Mouse (Mus musculus) kidney, postnatal 0 days (tissue): Measurements from ENCODE around the gene Abca2. TPM values are rescaled to one million over a fixed set of nuclear protein-coding genes. Genes with fewer than 3 reads are reported as not detected.

ENCODE experiments used
- ATAC-seq: fragments of 200-750 bp; cut with Nextera tagmentation; replicated peaks from 2 replicates; pipeline ENCODE4 v1.8.0; 2017; ENCODE audit warnings: low read depth, moderate number of reproducible peaks, moderate TSS enrichment, moderate library complexity; ENCODE audit not compliant: low FRiP score
- DNase-seq: peaks from one replicate; pipeline ENCODE4 v3.0.0-alpha.2; 2016; ENCODE audit warnings: low spot score
- H3K27ac ChIP-seq: fragments of 300-500 bp; sonication (generic); 2 replicates; pipeline ENCODE4 v1.5.1; 2014; ENCODE audit warnings: mild to moderate bottlenecking
- H3K27me3 ChIP-seq: fragments of 300-500 bp; sonication (generic); 2 replicates; pipeline ENCODE4 v1.6.1; 2014; ENCODE audit warnings: low read length, mixed read lengths; ENCODE audit not compliant: insufficient read depth
- H3K36me3 ChIP-seq: fragments of 300-500 bp; sonication (generic); 2 replicates; pipeline ENCODE4 v1.6.1; 2014; ENCODE audit warnings: low read length, mixed read lengths; ENCODE audit not compliant: insufficient read depth
- H3K4me1 ChIP-seq: fragments of 300-500 bp; sonication (generic); replicated peaks from 2 replicates; pipeline ENCODE4 v1.6.1; 2014; ENCODE audit warnings: antibody characterized with exemption, low read length, mixed read lengths; ENCODE audit not compliant: insufficient read depth
- H3K4me2 ChIP-seq: fragments of 300-500 bp; sonication (generic); 2 replicates; pipeline ENCODE4 v1.6.1; 2014; ENCODE audit warnings: mild to moderate bottlenecking, low read length, moderate library complexity, mixed read lengths
- H3K4me3 ChIP-seq: fragments of 300-500 bp; sonication (generic); replicated peaks from 2 replicates; pipeline ENCODE4 v1.5.1; 2014; ENCODE audit warnings: low read depth, low read length
- H3K9ac ChIP-seq: fragments of 300-500 bp; sonication (generic); 2 replicates; pipeline ENCODE4 v1.6.1; 2014; ENCODE audit warnings: low read depth, low read length
- H3K9me3 ChIP-seq: fragments of 300-500 bp; sonication (generic); replicated peaks from 2 replicates; pipeline ENCODE4 v1.6.1; 2016; ENCODE audit warnings: low read length, inconsistent platforms, mixed read lengths
- CTCF ChIP-seq: IDR thresholded peaks from 2 replicates; pipeline ENCODE4 v1.5.1; 2016; ENCODE audit warnings: antibody characterized with exemption, low read depth, mild to moderate bottlenecking, moderate library complexity
- WGBS: fragments of 180-500 bp; shearing (Covaris S2); extraction: QIAGEN DNeasy Blood & Tissue Kit; methylation state at CpG from one replicate; pipeline ENCODE4 v1.1.7; 2014; 5-methylcytosine and 5-hydroxymethylcytosine counted together
- polyA plus RNA-seq: library from polyadenylated mRNA; unstranded; fragments of >200 nt; fragmentation: Nextera tagmentation; extraction: Ambion mirVana; gene quantifications from 2 replicates; pipeline ENCODE4 v1.2.1, GENCODE M21; 2015

The Abca2 gene
- polyA plus RNA-seq, 1 experiment from 2014 or later = 9.7 TPM

GRCm38 (mm10) chr2:25421896-25422295 is 6.6 kb upstream of the Abca2 start:
- H3K9ac ChIP-seq = no peak overlapping the region
- peak; percentile 77 for TF ChIP-seq CTCF
- DNase-seq (peak; percentile 66), ATAC-seq (peak; percentile 23; the same call in 1 of the 2 replicates)
- H3K27me3 ChIP-seq = no peaks in the 10 kb centered on the region
- 26% methylated on average over 3 of the region's 3 CpGs for WGBS
- no peak overlapping the region for H3K4me3 ChIP-seq
- H3K36me3 ChIP-seq = no peaks in the 10 kb centered on the region
- no peak overlapping the region for H3K4me2 ChIP-seq
- H3K9me3 ChIP-seq = no peaks in the 10 kb centered on the region
- no peaks in the 10 kb centered on the region for H3K4me1 ChIP-seq
- H3K27ac ChIP-seq = no peak overlapping the region

GRCm38 (mm10) chr2:25422587-25423410 is 5.7 kb upstream of the Abca2 start, which contains the start of gene Fut7:
Fut7 (plus strand) TSS chr2:25423267.
- no peak within 1 kb of the TSS for H3K4me3 ChIP-seq
- no peaks in the 10 kb centered on the region for H3K36me3 ChIP-seq
- H3K4me2 ChIP-seq = no peak within 1 kb of the TSS
- no peak within 1 kb of the TSS for H3K27ac ChIP-seq
- H3K27me3 ChIP-seq = no peaks in the 10 kb centered on the region
- DNase-seq (no peak), ATAC-seq (0 out of 2 replicates have a peak, but pooled peaks have one; percentile 24)
- no peak for TF ChIP-seq CTCF
- no peaks in the 10 kb centered on the region for H3K4me1 ChIP-seq
- WGBS = 52% methylated on average over 17 of the region's 17 CpGs
- no peaks in the 10 kb centered on the region for H3K9me3 ChIP-seq
- no peak within 1 kb of the TSS for H3K9ac ChIP-seq

GRCm38 (mm10) chr2:25423626-25424025 is 4.9 kb upstream of the Abca2 start:
- Histone ChIP-seq H3K27ac (no peak overlapping the region), H3K4me3 (no peak overlapping the region), H3K27me3 (no peaks in the 10 kb centered on the region), H3K9me3 (no peaks in the 10 kb centered on the region), H3K36me3 (no peaks in the 10 kb centered on the region), H3K4me1 (no peaks in the 10 kb centered on the region), H3K4me2 (no peak overlapping the region), H3K9ac (no peak overlapping the region)
- WGBS = 55% methylated on average over 1 of the region's 1 CpGs
- ATAC-seq (no peak), DNase-seq (no peak)
- no peak for TF ChIP-seq CTCF

- TF ChIP-seq CTCF = no peak
- no peaks in the 10 kb centered on the region for H3K9me3 ChIP-seq
- no peak overlapping the region for H3K27ac ChIP-seq
- peaks cover 13% of the 10 kb centered on the region; the same call in 1 of the 2 replicates for H3K4me1 ChIP-seq
- no peak overlapping the region for H3K4me2 ChIP-seq
- no peak overlapping the region for H3K9ac ChIP-seq
- ATAC-seq (no peak), DNase-seq (no peak)
- 59% methylated on average over 27 of the region's 27 CpGs for WGBS
- H3K36me3 ChIP-seq = no peaks in the 10 kb centered on the region
- H3K27me3 ChIP-seq = no peaks in the 10 kb centered on the region
- no peak overlapping the region for H3K4me3 ChIP-seq
Measured at GRCm38 (mm10) chr2:25425481-25425880, 3.0 kb upstream of the Abca2 start.

- ATAC-seq (no peak), DNase-seq (peak; percentile 81)
- Histone ChIP-seq H3K9ac (no peak overlapping the region), H3K9me3 (no peaks in the 10 kb centered on the region), H3K4me1 (peaks cover 23% of the 10 kb centered on the region; the same call in 1 of the 2 replicates), H3K36me3 (no peaks in the 10 kb centered on the region), H3K27me3 (no peaks in the 10 kb centered on the region), H3K27ac (no peak overlapping the region), H3K4me3 (no peak overlapping the region), H3K4me2 (no peak overlapping the region)
- TF ChIP-seq CTCF = peak; percentile 94
- WGBS = 31% methylated on average over 5 of the region's 5 CpGs
Measured at GRCm38 (mm10) chr2:25426721-25427191, 1.7 kb upstream of the Abca2 start.

- H3K4me3 ChIP-seq = no peak overlapping the region
- peaks cover 23% of the 10 kb centered on the region; the same call in 1 of the 2 replicates for H3K4me1 ChIP-seq
- no peak overlapping the region for H3K4me2 ChIP-seq
- no peaks in the 10 kb centered on the region for H3K36me3 ChIP-seq
- H3K27ac ChIP-seq = no peak overlapping the region
- 90% methylated on average over 5 of the region's 5 CpGs for WGBS
- H3K9me3 ChIP-seq = no peaks in the 10 kb centered on the region
- ATAC-seq = no peak
- no peak for TF ChIP-seq CTCF
- no peak for DNase-seq
- no peak overlapping the region for H3K9ac ChIP-seq
- H3K27me3 ChIP-seq = no peaks in the 10 kb centered on the region
Measured at GRCm38 (mm10) chr2:25427256-25427655, 1.2 kb upstream of the Abca2 start.
